Mouse (Mus musculus) testis, adult 2 months (tissue): ENCODE data around the gene Ifi27l2b.

Experiments
- CTCF ChIP-seq: fragments of 200-500 bp; IDR thresholded peaks from 2 replicates; pipeline ENCODE4 v1.5.1; 2012; ENCODE audit warnings: low read depth, mild to moderate bottlenecking, inconsistent platforms, low read length, moderate library complexity; ENCODE audit not compliant: control insufficient read depth, insufficient read depth, insufficient replicate concordance
- POLR2A ChIP-seq: fragments of 200-500 bp; IDR thresholded peaks from 2 replicates; pipeline ENCODE4 v1.6.1; 2012; ENCODE audit warnings: low read depth, mild to moderate bottlenecking, inconsistent platforms, low read length, moderate library complexity; ENCODE audit not compliant: control insufficient read depth

DNA sequence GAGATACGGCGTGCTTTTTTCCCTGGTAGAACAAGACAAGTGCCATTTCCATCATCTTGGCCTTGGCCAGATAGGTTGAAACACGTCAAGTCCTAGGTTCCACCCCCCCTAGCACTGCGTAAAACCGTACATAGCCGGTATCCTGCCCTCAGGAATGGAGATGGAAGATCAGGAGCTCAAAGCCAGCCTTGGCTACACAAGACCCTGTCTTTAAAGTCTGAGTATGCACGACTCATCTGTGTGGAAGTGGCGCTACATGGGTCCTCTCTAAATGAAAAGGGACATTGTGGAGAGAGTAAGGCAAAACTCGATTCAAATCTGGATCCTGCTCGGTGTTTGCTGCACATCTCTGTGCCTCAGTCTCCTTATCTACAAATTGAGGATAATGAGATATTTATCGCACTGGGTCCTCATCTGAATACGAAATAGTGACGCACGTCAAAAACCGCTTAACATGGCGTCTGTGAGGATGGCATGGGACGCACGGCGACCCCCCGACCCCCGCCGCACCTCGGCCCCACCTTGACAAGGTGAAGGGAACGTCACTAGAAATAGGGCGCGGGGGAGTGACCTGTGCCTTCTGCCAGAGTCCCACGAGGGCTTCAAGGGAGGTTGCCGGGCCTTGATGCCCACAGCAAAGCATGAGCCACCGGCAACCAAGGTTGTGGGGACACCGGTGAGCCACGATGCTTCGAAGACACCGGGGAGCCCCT is 31.9 kb downstream of the Ifi27l2b start:
- no peak for TF ChIP-seq CTCF
- TF ChIP-seq POLR2A: no peak
